Mouse (Mus musculus) spleen, adult 12 weeks (tissue): ENCODE measurements around the gene Cnot4.
"Not testable (repeated sequence)": the region's sequence is repeated elsewhere in the genome, so short reads cannot be mapped to it uniquely, and the experiment has no call there.

Experiments
- DNase-seq: peaks from one replicate; pipeline ENCODE4 v3.0.0; 2022; ENCODE audit warnings: low spot score

The Cnot4 gene

GRCm38 (mm10) chr6:35133579-35134488, at the start of gene Cnot4:
TSS of gene Cnot4 (minus strand) at chr6:35133724.
- DNase-seq: peak; percentile 98

GRCm38 (mm10) chr6:35179299-35179698, 45.8 kb upstream of the Cnot4 start:
- DNase-seq: not testable (repeated sequence)

- DNase-seq: peak; percentile 32
Observed at GRCm38 (mm10) chr6:35177650-35178272, 44.2 kb upstream of the Cnot4 start.

- peak; percentile 81 for DNase-seq
Observed at GRCm38 (mm10) chr6:35176979-35177649, 43.6 kb upstream of the Cnot4 start, which contains the start of gene Nup205. TSS of gene Nup205 (plus strand) at chr6:35177421.

GRCm38 (mm10) chr6:35173181-35173580, 39.7 kb upstream of the Cnot4 start:
- DNase-seq: no peak

- DNase-seq: not testable (repeated sequence)
Observed at GRCm38 (mm10) chr6:35172028-35172427, 38.5 kb upstream of the Cnot4 start.

- no peak for DNase-seq
Observed at GRCm38 (mm10) chr6:35169250-35169649, 35.7 kb upstream of the Cnot4 start.

GRCm38 (mm10) chr6:35154540-35154939, 21.0 kb upstream of the Cnot4 start:
- no peak for DNase-seq

- no peak for DNase-seq
Observed at GRCm38 (mm10) chr6:35147726-35148422, 14.3 kb upstream of the Cnot4 start.

- no peak for DNase-seq
Observed at GRCm38 (mm10) chr6:35145569-35145968, 12.0 kb upstream of the Cnot4 start.

- DNase-seq: no peak
Observed at GRCm38 (mm10) chr6:35140351-35140750, 6.8 kb upstream of the Cnot4 start.

- DNase-seq: no peak
Observed at GRCm38 (mm10) chr6:35134844-35135243, 1.3 kb upstream of the Cnot4 start.

- no peak for DNase-seq
Observed at GRCm38 (mm10) chr6:35133246-35133578, 312 bp downstream of the Cnot4 start.

- no peak for DNase-seq
Observed at GRCm38 (mm10) chr6:35132806-35133205, 718 bp downstream of the Cnot4 start.

- no peak for DNase-seq
Observed at GRCm38 (mm10) chr6:35122488-35122887, 11.0 kb downstream of the Cnot4 start.

GRCm38 (mm10) chr6:35121925-35122324, 11.6 kb downstream of the Cnot4 start:
- DNase-seq: no peak

GRCm38 (mm10) chr6:35102457-35102856, 31.1 kb downstream of the Cnot4 start:
- DNase-seq: no peak

GRCm38 (mm10) chr6:35084927-35085326, 48.6 kb downstream of the Cnot4 start:
- no peak for DNase-seq

- no peak for DNase-seq
Observed at GRCm38 (mm10) chr6:35075148-35075547, 58.4 kb downstream of the Cnot4 start.

GRCm38 (mm10) chr6:35071261-35071660, 62.3 kb downstream of the Cnot4 start:
- no peak for DNase-seq

GRCm38 (mm10) chr6:35062446-35062845, 71.1 kb downstream of the Cnot4 start:
- no peak for DNase-seq

- no peak for DNase-seq
Observed at GRCm38 (mm10) chr6:35043127-35043526, 90.4 kb downstream of the Cnot4 start.
